Mouse (Mus musculus) ovary, postnatal 10 days (tissue): ENCODE results near the gene Tram2.

Experiments used
- DNase-seq: peaks from one replicate; pipeline ENCODE4 v3.0.0; 2022; ENCODE audit warnings: low spot score

Tram2 gene

GRCm38 (mm10) chr1:21010282-21010800 lies 68.7 kb downstream of the Tram2 start:
- no peak for DNase-seq

GRCm38 (mm10) chr1:21008891-21009290 lies 70.1 kb downstream of the Tram2 start:
- DNase-seq = no peak

GRCm38 (mm10) chr1:21007941-21008701 lies 70.9 kb downstream of the Tram2 start:
- DNase-seq = no peak

- no peak for DNase-seq
Measured at GRCm38 (mm10) chr1:21006775-21007174, 72.3 kb downstream of the Tram2 start.

DNA sequence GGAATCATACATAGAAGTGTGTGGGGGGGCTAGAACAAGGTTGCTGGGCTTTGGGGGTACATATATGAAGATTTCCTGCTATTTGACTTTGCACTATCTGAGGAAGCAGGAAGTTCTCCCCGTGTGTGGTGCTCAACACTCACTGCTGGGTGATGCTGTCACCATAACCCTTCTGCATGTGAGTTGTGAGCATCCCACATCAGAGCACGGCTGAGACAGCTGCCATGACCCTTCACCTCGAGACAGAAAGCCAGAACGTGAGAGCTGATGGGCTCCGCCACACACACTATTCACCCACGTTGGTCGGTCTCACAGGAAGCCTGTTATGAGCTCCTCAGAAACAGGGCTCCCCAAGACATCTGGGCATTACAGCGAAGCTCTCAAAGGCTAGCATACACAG lies 74.4 kb downstream of the Tram2 start:
- DNase-seq = no peak

DNA sequence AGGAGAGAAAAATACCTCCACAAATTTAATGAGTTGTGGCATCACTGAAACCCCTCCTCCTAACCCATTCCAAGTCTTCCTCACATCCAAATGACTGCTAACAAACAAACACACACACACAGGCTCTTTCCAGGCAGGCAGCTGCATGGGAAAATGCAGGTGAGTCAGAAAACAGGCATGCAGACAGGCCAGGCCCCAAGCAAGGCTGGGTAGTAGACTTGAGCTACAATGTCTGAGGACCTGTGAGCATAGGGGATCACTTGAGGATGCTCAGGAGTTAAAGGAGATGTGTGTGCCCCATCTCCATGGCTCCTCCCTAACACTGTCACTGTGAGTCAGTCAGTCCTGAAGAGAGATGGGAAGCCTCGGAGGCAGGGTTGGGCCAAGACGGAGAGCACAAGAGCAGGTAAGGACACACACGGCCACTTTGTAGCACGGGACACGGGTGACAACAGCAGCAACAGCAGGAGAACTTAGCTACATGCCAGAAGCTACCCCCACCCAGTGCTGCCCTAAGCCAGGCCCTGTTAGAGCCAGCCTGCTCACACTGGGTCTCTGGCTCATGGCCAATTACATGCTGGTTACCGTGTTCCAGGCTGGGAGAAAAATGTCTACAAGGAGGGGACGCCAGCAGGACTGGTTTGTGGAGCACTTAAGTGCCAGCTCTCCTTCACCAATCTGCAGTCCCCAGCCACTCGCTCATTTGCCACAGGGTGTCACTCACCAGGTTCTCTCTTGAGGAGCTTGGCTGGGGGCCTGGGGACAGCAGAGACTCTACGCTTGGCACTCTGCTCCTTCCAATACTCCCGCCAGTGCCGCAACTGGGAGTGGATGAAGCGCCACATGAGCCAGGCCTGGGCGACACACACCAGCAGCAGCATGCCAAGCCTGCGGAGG lies 76.5 kb downstream of the Tram2 start:
- no peak for DNase-seq

DNA sequence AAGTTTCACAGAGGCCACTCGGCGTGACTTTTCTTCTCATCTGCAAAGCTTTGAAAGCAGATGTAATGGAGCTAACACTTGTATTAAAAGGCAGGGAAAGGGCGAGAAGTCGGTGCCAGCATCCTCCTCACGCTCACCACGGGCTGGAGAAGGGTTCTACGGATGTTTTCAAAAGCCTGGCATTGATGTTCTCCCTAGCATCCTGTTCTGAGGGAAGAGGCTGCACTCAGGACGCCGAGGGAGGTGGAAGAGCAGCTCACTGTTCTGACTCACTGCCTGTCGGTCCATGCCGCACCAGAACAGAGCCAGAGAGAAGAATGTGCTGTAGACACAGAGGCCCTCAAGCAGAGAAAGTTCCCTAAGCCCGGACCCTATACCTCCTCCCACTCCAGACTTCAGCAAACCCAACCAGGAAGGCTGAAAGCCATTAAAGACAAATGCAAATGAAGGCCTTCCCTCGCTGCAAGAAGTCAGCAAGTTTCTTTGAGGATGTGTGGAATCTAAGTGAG lies 81.1 kb downstream of the Tram2 start:
- DNase-seq = no peak

GRCm38 (mm10) chr1:20997328-20997689 lies 81.7 kb downstream of the Tram2 start:
- DNase-seq = no peak

- DNase-seq = no peak
Measured at GRCm38 (mm10) chr1:20996603-20997327, 82.3 kb downstream of the Tram2 start.

DNA sequence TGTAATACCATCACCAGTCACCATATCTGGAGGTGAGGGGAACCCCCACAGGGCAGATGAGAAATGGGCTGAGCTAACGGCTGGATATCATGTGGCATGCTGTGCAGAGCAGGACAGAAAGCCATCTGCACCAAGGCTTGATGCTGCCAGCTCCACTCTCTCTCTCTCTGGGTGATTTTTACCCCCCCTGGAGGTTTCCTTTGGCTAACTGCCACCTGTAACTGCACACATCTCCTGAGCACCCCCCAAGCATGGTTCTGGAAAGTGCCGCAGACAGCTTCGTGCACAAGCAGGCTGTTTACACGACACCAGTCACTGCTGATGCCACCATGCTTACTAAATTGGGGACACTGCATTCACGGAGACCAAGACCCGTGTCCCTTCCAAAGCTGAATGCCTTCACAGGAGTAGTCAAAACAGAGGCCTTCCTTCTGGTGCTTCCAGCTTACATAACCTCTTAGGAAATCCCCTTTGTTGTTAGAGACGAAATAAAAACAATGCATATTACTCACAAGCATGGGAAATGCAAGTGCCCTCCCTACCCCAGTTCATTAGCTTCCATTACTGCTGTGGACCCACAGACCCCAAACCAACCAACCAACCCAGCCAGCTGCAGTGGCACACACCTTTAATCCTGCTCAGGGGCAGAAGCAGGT lies 83.6 kb downstream of the Tram2 start:
- no peak for DNase-seq

DNA sequence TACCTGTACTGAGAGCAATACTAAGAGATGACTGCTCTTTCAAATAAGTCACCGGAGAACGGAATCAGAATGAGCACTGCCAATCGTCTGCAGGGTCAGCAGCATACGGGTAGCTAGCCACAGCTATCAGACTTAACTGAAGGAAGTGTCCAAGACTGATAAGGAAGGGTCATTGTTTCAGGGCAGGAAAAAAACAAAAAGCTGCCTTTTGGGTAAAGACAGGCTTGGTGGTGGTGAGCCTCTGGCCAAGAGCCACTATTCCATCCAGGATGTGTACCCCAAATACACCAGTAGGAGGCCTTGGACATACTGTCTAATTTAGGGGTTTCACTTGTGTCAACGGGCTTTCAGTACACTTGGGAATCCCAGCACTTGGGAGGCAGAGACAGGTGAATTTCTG lies 84.7 kb downstream of the Tram2 start:
- DNase-seq = no peak

DNA sequence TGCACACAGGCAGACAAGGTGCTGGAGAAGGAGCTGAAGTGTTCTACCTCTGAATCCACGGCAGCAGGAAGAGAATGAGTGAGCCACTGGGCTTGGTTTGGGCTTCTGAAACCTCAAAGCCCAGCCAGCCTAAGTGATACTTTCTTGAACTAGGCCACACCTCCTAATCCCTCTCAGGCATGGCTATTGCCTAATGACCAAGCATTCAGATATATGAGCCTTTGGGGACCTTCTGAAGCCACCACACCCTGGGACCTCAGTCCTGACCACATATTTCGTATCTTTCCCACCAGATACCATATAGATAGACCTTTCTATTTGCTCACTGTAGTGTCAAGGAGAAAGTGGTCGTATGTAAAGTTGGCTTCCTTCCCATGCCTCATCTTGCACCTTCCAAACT lies 85.3 kb downstream of the Tram2 start:
- no peak for DNase-seq

DNA sequence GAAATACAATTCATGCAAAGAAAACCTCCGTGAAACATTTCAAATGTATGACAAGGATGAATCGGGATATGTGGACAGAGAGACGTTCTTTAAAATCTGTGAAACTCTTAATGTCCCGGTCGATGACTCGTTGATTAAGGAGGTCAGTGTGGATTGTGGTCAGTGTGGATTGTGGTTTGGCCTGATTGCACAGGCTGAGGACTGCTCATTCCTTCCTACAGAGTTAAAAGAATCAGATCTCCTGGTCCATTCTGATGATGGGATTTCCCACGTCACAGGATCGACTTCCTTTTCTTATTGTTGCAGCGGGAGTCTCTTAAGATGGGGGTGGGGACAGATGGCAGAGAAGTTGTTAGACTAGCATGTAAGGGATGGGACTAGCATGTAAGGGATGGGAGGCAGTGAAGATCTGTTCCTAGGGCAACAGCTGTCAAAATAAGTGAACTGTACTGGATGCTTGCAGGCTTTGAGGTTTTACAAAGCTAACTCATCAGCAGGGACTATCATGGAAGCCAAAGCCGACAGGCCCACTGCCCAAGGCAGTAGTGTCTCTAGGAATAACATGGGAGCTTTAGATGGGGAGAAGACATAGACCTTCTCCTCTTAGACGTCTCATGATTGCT lies 89.5 kb downstream of the Tram2 start:
- no peak for DNase-seq

GRCm38 (mm10) chr1:20986378-20987056 lies 92.5 kb downstream of the Tram2 start:
- no peak for DNase-seq

GRCm38 (mm10) chr1:20984582-20984981 lies 94.4 kb downstream of the Tram2 start:
- no peak for DNase-seq

DNA sequence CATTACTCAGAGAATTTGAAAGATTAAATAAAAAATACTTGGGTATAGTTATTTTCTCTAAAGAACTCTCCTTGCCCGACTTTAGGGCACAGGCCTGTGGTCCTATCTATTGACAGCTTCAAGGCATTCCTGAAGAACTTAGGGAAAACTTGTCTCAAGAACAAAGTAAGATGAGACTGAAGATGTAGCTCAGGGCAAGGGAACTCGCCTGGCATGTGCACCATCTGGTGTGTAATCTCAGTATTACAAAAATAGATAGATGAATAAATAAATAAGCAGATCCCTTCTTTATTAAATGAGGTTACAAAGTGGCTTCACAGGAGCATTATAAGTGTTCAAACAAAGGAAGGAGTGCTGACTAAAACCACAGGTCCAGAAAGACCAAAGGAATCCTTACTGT lies 94.9 kb downstream of the Tram2 start:
- no peak for DNase-seq

GRCm38 (mm10) chr1:20981764-20982163 lies 97.3 kb downstream of the Tram2 start:
- no peak for DNase-seq

- no peak for DNase-seq
Measured at GRCm38 (mm10) chr1:20980553-20980952, 98.5 kb downstream of the Tram2 start.

DNA sequence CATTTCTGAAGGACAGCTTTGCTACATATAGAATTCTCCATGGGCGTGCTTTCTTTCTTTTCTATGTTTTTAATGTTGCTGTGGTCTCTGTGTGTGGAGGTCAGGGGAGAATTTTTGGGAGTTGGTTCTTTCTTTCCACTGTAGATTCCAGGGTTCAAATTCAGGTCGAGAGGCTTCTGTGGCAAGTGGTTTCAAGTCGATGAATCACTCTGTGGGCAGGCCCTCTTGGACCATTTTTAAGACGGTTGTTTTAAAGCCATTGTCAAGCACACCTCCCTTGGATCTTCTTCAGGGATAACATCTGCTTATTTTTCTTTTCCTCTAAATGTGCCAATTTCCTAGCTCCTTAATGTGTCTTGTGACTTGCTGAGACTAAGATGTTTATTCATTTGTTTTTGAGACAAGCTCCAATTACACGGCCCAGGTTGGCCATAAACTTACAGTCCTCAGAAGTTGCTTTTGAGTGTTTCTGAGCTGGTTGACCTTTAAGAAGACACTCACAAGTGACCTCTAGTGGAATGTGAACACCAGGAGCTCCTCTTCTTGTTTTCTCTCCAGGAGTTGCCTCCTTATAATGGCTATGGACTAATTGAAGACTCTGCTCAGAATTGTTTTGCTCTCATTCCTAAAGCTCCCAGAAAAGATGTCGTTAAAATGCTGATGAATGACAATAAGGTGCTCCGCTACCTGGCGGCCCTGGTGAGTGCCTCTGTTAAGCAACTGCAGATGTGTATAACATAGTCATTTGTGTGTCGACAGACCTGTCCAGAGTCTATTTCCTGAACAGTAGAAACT lies 104.5 kb downstream of the Tram2 start:
- DNase-seq = no peak

DNA sequence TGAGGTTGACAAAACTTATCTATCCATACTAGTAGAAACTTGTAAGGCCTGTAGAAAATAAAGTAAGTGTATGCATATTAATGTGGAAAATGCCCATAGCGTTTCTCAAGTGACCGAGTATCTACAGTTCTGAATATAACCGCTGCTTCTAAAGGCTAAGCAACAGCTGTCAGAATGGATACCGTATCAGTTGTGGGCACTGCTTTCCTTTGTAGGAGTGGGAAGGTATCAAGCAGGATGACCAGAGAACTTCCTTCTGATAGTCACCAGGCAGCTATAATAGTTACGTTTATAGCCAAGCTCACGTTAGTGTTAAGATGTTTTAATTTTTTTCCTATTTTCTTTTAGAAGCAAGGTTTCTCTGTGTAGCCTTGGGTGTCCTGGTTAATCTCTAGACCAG lies 105.6 kb downstream of the Tram2 start:
- no peak for DNase-seq
